Mouse (Mus musculus): ENCODE measurements around the gene Foxa2.

DNA sequence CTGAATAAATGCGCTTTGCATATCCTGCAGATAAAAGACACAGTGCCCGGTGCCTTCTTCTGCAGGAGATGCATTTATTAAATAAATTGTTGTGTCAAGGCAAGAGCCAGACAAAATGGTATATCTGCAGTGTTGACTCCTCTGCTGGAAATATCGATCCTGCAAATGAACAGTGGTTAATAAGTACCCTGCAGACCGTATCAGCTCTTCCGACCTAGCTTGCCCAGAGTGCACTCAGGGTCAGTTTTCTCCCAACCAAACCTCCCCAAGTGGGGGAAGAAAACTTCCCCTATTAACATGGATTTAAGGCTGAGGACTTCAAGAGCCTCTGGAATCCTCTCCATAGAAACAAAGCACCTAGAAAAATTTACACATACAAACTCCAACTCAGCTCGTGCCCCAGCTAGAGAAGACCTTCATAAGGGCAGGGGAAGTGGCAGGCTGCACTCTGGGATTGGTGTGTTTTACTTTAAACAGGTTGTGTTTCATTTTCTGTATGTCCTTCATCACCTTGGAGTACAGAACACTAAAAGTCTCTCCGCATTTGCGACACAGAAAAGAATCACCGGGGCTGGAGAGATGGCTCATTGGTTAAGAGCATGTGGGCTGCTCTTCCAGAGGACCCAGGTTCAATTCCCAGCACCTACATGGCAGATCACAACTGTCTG lies 22.4 kb downstream of the Foxa2 start:
- TF ChIP-seq CTCF (conservative IDR thresholded peaks at IDR 0.05; ENCODE audit: low read length), result no peak
- no peak for TF ChIP-seq POU5F1 (IDR thresholded peaks at IDR 0.05; ENCODE audit: borderline replicate concordance, low read length)
- TF ChIP-seq NANOG (IDR thresholded peaks at IDR 0.05; ENCODE audit: borderline replicate concordance, low read length), result no peak

Measured in E14TG2a.4 (cell line).